Mouse (Mus musculus): ENCODE results near the gene Gm37240.

Gene Gm37240

DNA sequence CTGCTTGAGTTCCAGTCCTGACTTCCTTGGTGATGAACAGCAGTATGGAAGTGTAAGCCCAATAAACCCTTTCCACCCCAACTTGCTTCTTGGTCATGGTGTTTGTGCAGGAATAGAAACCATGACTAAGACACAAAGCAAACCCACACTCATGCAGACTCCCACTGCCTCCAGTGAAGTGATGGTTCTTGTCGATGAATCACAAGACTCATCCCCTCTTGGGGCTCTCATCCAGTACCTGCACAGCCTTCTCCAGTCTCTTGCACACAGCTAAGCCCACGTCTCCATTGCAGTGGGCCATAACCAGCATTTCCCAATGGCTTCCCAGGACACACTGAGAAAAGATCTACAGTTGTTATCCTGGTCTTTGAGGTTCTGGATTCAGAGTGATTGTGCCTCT, 599.7 kb downstream of the Gm37240 start:
- no peak for DNase-seq (ENCODE audit: low read depth, low spot score)

DNA sequence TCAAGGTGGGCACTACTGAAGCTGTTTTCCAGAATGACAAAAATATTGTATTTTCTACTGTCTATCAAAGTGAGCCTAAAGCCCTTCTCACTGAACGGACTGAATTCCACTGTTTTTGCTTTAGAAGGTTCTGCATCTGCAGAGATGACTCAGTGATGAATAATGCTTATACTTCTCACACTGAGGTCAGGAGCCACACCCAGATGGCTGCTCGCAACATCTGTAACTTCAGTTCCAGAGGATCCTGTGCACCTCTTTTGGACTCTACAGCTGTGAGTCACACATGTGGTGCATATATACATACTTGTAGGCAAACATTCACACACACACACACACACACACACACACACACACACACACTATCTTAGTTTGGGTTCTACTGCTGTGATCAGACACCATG, 602.8 kb downstream of the Gm37240 start:
- no peak for DNase-seq (ENCODE audit: low read depth, low spot score)

DNA sequence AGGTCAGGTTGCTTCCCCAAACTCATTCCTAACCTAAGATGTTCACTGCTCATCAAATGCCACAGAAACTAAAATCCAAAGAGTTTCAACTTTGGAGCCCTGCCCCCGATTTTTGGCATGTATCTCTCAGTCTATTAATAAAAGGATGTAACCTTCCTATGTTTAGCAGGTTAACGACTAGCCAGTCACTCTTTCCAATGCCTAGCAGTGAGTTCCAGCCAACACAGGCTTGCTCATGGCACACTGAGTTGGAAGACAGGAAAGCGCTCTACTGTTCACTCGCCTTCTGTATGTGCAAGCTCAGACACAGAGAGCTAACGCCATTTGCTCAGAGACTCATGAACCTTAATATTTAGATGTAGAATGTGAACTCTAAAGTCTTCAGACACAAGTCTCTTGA, 604.5 kb downstream of the Gm37240 start:
- no peak for DNase-seq (ENCODE audit: low read depth, low spot score)

DNA sequence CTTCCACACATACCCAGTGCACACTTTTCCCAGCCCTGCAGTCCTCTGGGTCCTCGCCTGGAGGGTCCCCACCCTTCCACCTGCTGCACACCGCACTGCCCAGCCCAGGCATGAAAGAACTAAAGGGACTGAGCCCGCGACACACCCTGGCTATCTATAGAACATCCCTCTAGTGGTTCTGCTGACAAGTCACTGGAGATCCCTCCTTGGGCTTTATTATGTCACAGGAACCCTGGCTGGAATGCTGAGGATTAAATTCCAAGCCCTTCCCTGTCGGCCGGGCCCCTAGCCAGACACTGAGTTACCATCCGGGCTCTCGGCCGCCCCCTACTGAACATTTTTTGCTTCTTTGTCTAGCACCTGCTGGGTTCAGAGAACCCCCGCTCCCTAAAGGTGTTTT, 612.2 kb downstream of the Gm37240 start:
- no peak for DNase-seq (ENCODE audit: low read depth, low spot score)

DNA sequence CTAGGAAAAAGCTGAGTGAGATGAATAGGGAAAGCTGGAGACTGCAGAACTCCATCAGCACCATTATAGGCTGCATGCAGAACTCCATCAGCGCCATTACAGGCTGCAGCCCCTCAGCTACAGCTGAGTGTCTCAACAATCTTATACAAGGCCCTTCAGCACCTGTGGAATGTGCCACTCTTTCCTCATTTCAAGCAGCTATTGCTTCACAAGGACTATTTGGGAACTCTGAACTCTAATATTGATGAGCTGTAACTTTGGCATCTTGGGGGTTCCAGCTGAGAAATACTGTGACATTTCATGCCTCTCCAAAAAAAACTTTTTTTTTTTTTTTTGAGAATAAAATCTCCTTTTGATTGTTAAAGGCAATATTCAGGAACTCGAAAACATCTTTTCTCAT, 615.8 kb downstream of the Gm37240 start:
- DNase-seq (ENCODE audit: low read depth, low spot score): no peak

GRCm38 (mm10) chr3:85264963-85265362, 622.4 kb downstream of the Gm37240 start:
- no peak for DNase-seq (ENCODE audit: low read depth, low spot score)

GRCm38 (mm10) chr3:85264546-85264945, 622.8 kb downstream of the Gm37240 start:
- DNase-seq (ENCODE audit: low read depth, low spot score): no peak

GRCm38 (mm10) chr3:85254526-85254925, 632.8 kb downstream of the Gm37240 start:
- DNase-seq (ENCODE audit: low read depth, low spot score): no peak

- no peak for DNase-seq (ENCODE audit: low read depth, low spot score)
Observed at GRCm38 (mm10) chr3:85251631-85252030, 635.7 kb downstream of the Gm37240 start.

DNA sequence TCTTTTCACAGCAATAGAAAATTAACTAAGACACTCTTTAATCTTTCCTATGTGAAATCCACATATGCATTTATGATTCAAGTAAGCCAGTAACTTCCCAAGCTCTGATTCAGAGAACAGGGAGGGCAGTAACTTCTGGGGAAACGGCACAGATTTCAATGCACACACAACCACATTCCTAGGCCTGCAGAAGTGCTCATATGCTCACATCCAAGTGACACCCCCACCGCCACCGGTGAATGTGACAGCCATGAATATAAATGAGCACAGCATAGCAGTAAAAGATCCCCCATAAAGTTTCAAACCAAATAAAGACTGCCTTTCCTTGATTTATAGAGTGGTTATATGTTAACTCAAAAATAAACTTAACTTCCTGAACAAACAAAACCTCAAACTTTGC, 641.2 kb downstream of the Gm37240 start:
- no peak for DNase-seq (ENCODE audit: low read depth, low spot score)

DNA sequence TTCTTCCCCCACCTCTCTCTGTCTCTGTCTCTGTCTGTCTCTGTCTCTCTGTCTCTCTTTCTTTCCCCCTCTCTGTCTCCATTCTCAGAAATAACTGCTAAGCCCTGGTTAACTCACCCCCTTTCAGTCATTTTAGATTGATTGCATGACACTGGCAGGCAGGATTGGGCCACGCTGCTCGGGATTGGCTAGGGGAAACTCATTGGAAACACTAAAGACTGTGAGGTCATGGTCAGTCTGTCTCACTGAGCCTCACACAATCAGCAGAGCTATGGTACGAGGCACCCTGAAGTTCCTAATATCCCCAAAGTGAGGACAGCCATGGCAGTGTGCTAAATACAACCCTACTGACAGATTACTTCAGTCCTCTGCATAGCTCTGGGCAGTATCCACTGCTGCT, 650.8 kb downstream of the Gm37240 start:
- no peak for DNase-seq (ENCODE audit: low read depth, low spot score)

DNA sequence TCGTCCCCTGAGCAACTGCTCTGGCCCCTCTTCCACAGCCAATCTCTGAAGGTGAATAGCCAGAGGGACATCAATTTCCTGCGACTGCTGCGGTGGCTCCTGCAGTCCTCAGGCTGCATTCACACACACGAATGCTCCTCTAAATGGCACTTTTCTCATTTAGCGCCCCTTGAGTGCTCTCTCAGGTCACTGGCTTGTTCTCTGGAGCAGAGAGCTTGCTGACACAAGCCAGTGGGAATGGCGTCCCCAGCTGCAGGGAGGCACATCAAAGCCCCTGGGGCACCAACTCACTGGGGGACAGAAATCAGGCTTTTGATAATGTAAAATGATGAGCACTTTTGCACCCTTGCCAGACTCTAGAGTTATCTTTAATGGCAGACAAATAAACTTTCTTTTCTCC, 654.5 kb downstream of the Gm37240 start:
- no peak for DNase-seq (ENCODE audit: low read depth, low spot score)

DNA sequence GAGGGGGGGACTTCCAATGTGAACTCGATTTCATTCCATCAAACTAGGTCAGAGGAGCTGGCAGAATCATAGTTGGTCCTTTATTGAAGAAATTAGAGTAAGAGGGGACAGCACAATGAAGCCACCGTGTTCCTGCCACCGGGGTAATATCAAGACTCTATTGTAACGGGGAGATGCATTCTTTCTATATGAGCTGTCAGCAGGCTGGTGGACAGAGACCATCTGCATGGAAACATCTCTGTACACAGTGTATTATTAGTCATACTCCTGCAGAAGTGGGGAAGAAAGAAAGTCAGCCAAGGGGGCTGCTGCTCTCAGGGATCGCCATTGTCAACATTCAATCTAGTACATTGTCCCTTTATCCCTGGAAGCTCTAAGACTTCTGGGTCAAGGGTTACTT, 665.3 kb downstream of the Gm37240 start:
- DNase-seq (ENCODE audit: low read depth, low spot score): no peak

DNA sequence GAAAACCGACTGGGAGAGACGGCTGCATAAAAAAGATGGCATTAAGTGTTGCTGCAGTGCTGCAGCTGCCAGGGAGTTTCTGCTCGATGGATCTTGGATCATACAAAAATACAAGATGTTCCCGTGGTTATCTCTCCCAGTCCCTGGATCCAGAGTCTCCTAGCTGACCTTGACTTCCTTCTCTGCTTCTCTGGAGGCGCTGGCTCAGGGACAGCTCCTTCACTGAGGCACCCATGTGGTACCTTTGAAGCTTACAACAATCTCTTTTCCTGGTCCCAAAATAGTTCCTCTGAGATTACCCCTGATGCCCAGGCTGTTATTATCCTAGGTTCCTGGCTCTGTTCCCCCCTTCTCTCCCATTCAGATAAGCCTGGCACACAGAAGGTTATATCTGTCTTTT, 672.4 kb downstream of the Gm37240 start:
- no peak for DNase-seq (ENCODE audit: low read depth, low spot score)

- DNase-seq (ENCODE audit: low read depth, low spot score): no peak
Observed at GRCm38 (mm10) chr3:85212751-85213350, 674.5 kb downstream of the Gm37240 start.

- no peak for DNase-seq (ENCODE audit: low read depth, low spot score)
Observed at GRCm38 (mm10) chr3:85209887-85210844, 677.2 kb downstream of the Gm37240 start.

- DNase-seq (ENCODE audit: low read depth, low spot score): no peak
Observed at GRCm38 (mm10) chr3:85206475-85206874, 680.8 kb downstream of the Gm37240 start.

DNA sequence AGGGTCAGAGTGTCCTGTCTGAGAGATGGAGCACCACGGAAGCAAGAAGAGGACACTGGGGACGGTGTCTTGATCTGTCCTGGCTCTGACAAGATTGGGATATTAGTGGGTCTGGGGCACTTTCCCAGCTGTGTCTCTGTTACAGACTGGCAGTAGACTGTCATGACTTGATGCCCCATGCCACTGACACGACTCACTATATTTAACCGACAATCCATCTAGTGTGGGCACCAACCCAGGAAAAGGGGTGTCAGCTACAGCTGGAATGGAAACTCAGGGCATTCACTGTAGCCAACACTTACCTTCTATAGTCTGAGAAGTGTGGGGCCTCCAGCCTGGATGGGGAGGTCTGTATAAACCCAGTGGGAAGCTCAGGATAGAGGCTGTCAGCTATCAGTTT, 681.4 kb downstream of the Gm37240 start:
- no peak for DNase-seq (ENCODE audit: low read depth, low spot score)

DNA sequence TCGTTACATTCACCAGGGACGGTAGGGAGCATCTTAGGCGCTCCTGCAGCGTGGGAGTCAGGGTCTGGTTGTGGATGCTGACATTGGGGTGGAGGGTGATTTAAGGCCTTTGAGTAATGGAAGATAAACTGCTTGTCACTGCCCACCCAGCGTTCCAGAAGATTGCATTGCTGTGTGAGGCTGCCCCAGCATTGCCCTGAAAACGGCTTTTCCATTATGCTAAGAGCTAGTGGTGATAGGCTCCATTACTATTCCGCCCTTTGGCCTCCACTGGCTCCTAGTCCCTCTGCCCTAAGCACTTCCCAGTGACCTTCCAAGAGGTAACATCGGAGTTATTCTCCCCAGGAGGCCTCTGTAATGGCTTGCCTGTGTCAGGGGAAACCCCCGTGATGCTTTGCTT, 683.7 kb downstream of the Gm37240 start:
- no peak for DNase-seq (ENCODE audit: low read depth, low spot score)

DNA sequence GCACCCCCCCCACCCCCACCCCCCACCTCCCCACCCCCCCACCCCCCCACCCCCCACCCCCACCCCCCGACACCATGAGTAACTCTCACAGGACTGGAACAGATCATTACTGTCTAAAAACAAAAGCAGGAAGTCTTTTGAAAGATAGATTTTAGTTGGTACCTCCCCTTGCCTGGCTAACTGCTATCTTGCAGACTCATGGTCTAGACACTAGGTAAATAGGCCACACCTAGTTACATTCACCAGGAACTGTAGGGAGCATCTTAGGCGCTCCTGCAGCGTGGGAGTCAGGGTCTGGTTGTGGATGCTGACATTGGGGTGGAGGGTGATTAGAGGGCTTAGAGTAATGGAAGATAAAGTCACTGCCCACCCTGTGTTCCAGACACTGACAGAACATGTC, 684.6 kb downstream of the Gm37240 start:
- DNase-seq (ENCODE audit: low read depth, low spot score): no peak

- no peak for DNase-seq (ENCODE audit: low read depth, low spot score)
Observed at GRCm38 (mm10) chr3:85201785-85202184, 685.5 kb downstream of the Gm37240 start.

DNA sequence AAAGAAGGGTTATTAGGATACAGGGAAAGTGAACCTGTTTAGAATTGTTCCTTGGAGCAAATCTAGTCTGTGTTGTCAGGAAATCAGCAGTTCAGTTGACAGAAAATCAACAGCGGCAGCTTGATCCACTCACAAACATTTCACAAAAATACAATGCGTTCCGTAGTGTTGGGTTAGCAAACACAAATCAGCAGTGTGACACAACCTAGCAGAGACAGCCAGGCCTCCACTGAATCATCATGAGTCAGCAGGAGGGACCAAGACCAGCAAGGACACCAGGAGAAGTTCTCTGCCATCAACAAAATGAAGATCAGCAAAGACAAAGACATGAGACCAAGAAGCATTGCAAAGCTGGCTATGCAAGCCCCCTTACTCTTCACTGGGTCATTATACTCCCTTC, 688.8 kb downstream of the Gm37240 start:
- DNase-seq (ENCODE audit: low read depth, low spot score): no peak

DNA sequence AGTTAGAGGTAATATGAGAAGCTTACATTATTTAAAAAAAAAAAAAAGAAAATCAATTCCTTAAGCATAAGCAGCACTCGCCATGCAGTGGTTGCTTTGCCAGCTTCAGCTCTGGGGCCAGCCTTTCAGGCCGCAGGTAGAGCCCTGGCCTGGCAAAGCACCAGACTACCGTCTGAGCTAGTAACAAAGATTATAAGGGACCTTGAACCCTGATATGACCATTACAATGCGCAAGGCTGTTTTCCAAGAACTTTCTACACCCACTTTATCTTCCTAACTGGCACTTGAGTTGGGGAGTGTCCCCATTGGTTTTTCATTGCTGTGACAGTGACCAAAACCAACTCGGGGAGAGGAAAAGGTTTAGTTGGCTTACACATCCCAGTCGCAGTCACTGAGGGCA, 690.2 kb downstream of the Gm37240 start:
- no peak for DNase-seq (ENCODE audit: low read depth, low spot score)

Measured in retina, adult 2 months (tissue).